Mouse (Mus musculus): ENCODE measurements around the gene Zxdc. TPM values are rescaled to one million over a fixed set of nuclear protein-coding genes. Genes with fewer than 3 reads are reported as not detected.

Zxdc gene
- polyA plus RNA-seq, 1 experiment from 2014 or later, result 5.5 TPM

DNA sequence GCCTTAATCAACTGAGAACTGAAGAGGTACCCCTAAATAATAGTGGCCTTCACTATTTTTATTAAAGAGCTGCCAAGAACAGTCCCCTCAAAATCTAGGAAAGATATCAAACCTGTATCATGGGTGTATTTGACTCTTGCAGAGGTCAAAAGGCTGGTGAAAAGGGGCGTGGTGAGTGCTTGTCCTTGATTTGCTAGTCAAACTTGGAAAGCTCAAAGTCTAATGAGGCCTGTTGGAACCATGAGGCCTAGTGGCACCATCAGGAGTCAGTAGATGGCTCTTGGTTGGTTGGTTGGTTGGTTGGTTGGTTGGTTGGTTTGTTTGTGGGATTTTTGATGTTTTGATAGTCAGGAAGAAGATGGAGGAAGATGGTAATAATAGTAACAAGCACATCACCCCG lies 26.5 kb downstream of the Zxdc start:
- DNase-seq (ENCODE audit: low spot score), result no peak
- WGBS, result 93% methylated on average over 2 of the region's 2 CpGs
- Histone ChIP-seq H3K27me3 (ENCODE audit: insufficient read depth, poor library complexity, severe bottlenecking) (no peaks in the 10 kb centered on the region), H3K4me3 (no peak overlapping the region), H3K27ac (no peak overlapping the region), H3K9me3 (no peaks in the 10 kb centered on the region), H3K36me3 (peaks cover 36% of the 10 kb centered on the region), H3K4me1 (0 out of 2 replicates have a peak, but pooled peaks cover 5% of the 10 kb centered on the region)

DNA sequence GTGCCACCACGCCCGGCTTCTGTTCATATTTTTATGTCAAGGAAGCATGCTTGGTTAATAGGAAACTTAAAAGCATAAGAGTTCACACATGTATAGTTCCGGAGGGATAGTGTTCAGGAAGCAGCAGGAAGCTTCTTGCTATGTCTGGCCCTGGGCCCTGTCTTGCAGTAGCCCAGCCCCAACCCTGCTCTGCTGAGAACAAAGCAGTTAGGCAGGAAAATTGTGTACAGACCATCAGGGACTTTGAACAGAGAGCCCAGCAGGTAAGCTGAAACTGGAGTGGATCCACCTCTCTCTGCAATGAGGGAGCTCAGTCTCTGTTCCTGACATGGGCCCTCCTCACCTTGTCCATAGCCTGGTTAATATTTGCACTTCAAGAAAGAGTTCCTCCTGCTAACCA lies 28.0 kb downstream of the Zxdc start:
- Histone ChIP-seq H3K9me3 (no peaks in the 10 kb centered on the region), H3K27me3 (ENCODE audit: insufficient read depth, poor library complexity, severe bottlenecking) (no peaks in the 10 kb centered on the region), H3K4me1 (0 out of 2 replicates have a peak, but pooled peaks cover 5% of the 10 kb centered on the region), H3K4me3 (no peak overlapping the region), H3K36me3 (peaks cover 39% of the 10 kb centered on the region), H3K27ac (no peak overlapping the region)
- no peak for DNase-seq (ENCODE audit: low spot score)
- 93% methylated on average over 3 of the region's 3 CpGs for WGBS

DNA sequence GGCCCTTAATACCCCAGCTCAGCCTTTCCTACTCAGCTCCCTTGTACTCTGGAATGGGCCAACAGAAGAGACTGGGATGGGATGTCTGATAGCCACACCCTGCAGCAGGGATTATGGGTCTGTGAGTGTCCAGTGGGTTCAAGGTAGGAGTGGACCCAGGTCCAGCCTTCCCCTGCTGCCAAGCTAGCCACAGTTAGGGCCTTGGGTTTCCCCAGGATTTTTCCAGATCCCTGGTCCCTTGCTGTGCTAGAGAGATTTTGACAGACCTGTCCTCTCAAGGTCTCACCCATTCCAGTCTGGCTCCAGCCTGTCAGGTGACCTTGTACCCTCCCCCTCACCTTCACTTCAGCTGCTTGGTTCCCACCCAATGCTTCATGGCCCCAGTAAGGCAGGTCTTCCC lies 39.3 kb downstream of the Zxdc start:
- DNase-seq (ENCODE audit: low spot score), result peak; percentile 70

DNA sequence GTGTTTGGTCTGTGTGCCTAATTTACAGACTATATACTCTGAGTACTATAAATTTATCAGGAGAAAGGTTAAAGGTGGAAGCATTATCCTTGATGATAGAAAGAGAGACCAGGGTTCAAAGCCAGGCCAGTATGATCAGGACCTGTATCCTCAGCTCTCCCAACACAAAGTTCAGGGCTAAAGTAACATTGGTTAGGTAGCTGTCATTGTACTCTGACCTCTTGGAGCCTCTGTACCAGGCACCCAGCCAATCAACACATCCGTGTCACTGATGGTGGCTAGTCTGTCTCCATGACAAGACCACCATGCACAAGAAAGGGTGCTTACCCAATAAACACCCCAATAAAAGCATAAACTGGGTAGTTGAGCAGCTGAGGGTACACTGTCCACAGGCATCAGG lies 41.7 kb downstream of the Zxdc start:
- H3K36me3 ChIP-seq, result no peaks in the 10 kb centered on the region
- no peak overlapping the region for H3K4me3 ChIP-seq
- 82% methylated on average over 1 of the region's 1 CpGs for WGBS
- no peaks in the 10 kb centered on the region for H3K9me3 ChIP-seq
- no peak for DNase-seq (ENCODE audit: low spot score)
- no peak overlapping the region for H3K27ac ChIP-seq
- H3K27me3 ChIP-seq (ENCODE audit: insufficient read depth, poor library complexity, severe bottlenecking), result no peaks in the 10 kb centered on the region
- no peaks in the 10 kb centered on the region for H3K4me1 ChIP-seq

More for the DNA sequence above, 39.3 kb downstream of the Zxdc start:
- Histone ChIP-seq H3K4me3 (no peak overlapping the region), H3K27ac (no peak overlapping the region), H3K4me1 (no peaks in the 10 kb centered on the region), H3K9me3 (no peaks in the 10 kb centered on the region), H3K27me3 (ENCODE audit: insufficient read depth, poor library complexity, severe bottlenecking) (no peaks in the 10 kb centered on the region), H3K36me3 (peaks cover 3% of the 10 kb centered on the region; the same call in 1 of the 2 replicates)

DNA sequence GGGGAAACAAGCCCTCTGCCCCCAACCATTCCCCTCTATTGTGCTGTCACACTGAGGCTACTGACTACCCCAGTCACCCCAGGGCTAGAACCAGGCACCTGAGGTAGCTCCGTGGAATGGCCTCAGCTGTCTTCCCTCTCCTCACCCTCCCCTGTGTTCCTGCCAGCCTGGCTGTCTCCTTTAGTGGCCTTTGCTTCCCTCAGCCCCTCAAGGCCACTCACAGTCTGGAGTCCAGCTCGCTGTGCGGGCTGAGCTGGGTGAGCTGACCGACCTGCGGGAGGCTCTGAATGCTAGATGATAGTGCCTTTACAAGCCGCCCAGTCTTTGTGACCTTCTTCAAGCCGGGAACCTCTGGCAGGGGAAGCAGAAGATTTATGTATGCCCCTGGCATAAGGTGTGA lies 42.6 kb downstream of the Zxdc start:
- Histone ChIP-seq H3K36me3 (no peaks in the 10 kb centered on the region), H3K4me3 (no peak overlapping the region), H3K27ac (no peak overlapping the region), H3K4me1 (no peaks in the 10 kb centered on the region), H3K27me3 (ENCODE audit: insufficient read depth, poor library complexity, severe bottlenecking) (peaks cover 4% of the 10 kb centered on the region; the same call in 1 of the 2 replicates), H3K9me3 (no peaks in the 10 kb centered on the region)
- WGBS, result 70% methylated on average over 7 of the region's 7 CpGs
- no peak for DNase-seq (ENCODE audit: low spot score)

DNA sequence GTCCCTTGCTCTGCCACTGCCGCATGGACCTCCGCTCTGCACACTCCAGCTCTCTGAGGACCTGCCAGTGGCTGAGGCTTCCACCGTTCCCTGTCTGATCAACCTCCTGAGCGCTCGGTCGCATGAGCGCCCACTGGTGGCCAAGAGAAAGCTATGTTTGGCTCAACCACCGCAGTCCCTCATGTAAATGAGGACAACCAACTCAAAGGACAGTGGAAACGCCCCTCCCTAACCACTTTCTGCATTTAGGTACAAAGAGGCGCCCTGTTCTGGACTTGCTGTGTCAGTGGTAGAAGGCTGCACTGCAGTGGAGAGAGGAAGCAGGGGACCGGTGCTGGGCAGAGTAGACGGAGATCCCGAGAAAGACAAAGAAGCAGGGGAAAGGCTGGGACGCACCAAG lies 53.3 kb downstream of the Zxdc start:
- Histone ChIP-seq H3K27ac (peak overlapping the region; percentile 30; the same call in 1 of the 2 replicates), H3K36me3 (no peaks in the 10 kb centered on the region), H3K9me3 (no peaks in the 10 kb centered on the region), H3K4me1 (peaks cover 14% of the 10 kb centered on the region), H3K27me3 (ENCODE audit: insufficient read depth, poor library complexity, severe bottlenecking) (peaks cover 15% of the 10 kb centered on the region), H3K4me3 (peak overlapping the region; percentile 48)
- peak; percentile 89 for DNase-seq (ENCODE audit: low spot score)
- WGBS, result 5% methylated on average over 14 of the region's 14 CpGs

DNA sequence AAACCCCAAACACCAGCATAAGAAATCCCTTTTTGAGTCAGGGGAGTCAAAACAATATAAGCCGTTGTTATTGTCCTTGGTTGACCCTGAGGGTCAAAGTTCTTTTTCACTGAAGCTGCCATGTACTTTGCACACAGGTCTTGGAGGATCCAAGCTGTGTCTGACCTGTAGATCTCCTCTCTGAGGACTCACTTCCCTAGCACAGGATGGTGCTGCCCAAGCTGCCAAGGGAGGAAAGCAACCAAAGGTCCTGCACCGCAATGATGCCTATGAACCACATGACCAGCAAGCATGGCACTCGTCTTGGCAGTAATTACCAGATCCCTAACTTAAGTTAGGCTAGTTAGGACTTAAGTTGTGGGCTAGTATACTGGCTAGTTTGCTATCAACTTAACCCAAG lies 56.1 kb downstream of the Zxdc start:
- Histone ChIP-seq H3K9me3 (no peaks in the 10 kb centered on the region), H3K36me3 (no peaks in the 10 kb centered on the region), H3K4me1 (peaks cover 15% of the 10 kb centered on the region), H3K27ac (no peak overlapping the region), H3K27me3 (ENCODE audit: insufficient read depth, poor library complexity, severe bottlenecking) (peaks cover 22% of the 10 kb centered on the region), H3K4me3 (no peak overlapping the region)
- no peak for DNase-seq (ENCODE audit: low spot score)
- 86% methylated on average over 3 of the region's 3 CpGs for WGBS

DNA sequence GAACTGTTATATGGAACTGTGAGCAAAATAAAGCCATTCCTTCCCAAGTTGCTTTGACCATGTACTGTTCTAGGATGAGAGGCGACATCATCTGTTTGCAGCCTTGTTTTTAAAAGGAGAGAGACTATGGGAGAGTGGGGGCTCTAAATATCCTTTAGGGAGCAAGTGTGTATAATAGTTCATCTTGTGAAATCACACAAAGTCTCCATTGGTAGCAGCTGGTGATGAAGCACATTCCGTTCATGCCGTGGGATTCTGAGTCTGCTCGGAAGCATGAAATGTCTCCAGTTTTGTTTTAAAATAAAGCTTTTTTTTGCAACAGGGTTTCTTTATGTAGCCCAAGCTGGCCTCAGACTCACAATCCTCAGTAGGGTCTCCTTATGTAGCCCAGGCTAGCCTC lies 56.7 kb downstream of the Zxdc start:
- Histone ChIP-seq H3K36me3 (no peaks in the 10 kb centered on the region), H3K27ac (no peak overlapping the region), H3K4me1 (peaks cover 15% of the 10 kb centered on the region), H3K9me3 (no peaks in the 10 kb centered on the region), H3K27me3 (ENCODE audit: insufficient read depth, poor library complexity, severe bottlenecking) (peaks cover 22% of the 10 kb centered on the region), H3K4me3 (no peak overlapping the region)
- WGBS, result 81% methylated on average over 4 of the region's 4 CpGs
- no peak for DNase-seq (ENCODE audit: low spot score)

DNA sequence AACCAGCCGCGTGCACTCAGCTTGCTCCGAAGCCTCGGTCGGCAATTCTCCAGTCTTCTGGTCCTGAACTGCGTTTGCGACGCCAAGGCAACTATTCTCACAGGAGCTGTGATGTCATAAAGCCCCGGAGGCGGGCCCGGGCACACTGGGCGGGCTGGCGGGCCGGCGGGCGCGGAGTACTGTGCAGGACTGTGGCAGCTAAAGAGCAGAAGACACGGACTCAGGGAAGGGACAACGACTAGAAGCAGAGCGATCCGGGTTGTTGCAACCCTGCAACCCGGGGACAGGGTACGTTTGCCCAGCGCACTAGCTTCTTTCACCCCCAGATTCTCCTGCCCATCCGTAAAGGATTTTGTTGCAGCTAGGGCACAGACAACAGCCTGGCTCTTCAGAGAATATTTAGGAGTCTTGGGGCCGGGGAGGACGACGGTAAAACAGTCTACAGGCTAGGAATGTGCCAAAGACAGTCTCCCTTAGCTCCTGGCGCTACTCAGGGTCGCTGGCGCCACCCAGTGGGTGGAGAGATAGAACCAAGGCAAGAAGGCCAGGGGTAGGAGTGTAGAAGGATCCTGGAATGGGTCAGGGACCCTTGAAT lies 59.2 kb downstream of the Zxdc start, which contains the start of gene Cfap100:
Gene Cfap100 (minus strand): TSS at position 418 of the 595 bp plus-strand sequence.
- Histone ChIP-seq H3K4me1 (peaks cover 9% of the 10 kb centered on the region), H3K27me3 (ENCODE audit: insufficient read depth, poor library complexity, severe bottlenecking) (peaks cover 22% of the 10 kb centered on the region), H3K9me3 (no peaks in the 10 kb centered on the region), H3K27ac (peak within 1 kb of the TSS; percentile 7), H3K36me3 (no peaks in the 10 kb centered on the region), H3K4me3 (peak within 1 kb of the TSS; percentile 59)
- DNase-seq (ENCODE audit: low spot score), result peak; percentile 82
- WGBS, result under 1% methylated on average over 31 of the region's 31 CpGs

DNA sequence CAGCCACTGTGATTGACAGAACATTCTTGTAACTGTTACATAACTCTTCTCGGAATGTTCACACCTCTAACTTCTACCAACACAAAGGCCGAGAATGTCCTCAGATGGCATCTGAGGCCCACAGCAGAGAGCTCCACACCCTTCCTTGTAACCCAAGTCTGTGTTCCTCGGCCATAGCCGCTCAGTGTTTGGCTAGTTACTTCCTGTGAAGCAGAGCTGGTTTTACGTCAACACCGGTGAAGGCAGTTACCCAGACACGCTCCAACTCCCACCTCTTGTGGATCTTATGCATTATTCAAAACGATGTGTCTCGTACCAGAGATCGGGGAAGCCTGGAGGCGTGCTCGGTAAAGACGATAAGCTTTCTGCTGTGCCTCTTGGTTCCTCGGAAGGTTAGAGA lies 60.6 kb downstream of the Zxdc start:
- WGBS, result 76% methylated on average over 14 of the region's 14 CpGs
- Histone ChIP-seq H3K36me3 (no peaks in the 10 kb centered on the region), H3K4me3 (no peak overlapping the region), H3K27ac (no peak overlapping the region), H3K9me3 (no peaks in the 10 kb centered on the region), H3K27me3 (ENCODE audit: insufficient read depth, poor library complexity, severe bottlenecking) (peaks cover 22% of the 10 kb centered on the region), H3K4me1 (peaks cover 9% of the 10 kb centered on the region)
- DNase-seq (ENCODE audit: low spot score), result peak; percentile 65

DNA sequence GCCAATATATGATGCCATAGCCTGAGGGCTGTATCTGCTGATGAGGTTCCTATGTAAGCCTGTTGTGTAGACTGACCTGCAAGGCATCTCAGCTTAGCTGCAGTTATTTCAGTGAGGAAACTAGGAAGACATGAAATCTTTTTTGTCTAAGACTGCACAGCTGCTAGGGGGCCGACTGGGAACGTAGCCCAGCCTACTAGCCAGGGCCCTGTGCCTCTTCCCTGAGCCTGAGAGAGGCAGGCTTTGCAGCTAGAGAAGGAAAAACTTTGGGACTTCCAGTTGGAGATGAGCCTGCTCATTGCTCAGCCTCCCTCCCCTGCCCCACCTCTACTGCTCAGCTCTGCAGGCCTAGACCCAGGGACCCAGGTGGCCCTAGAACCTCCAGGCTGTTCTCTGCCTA lies 62.2 kb downstream of the Zxdc start:
- Histone ChIP-seq H3K4me3 (no peak overlapping the region), H3K9me3 (no peaks in the 10 kb centered on the region), H3K27me3 (ENCODE audit: insufficient read depth, poor library complexity, severe bottlenecking) (peaks cover 17% of the 10 kb centered on the region), H3K36me3 (no peaks in the 10 kb centered on the region), H3K27ac (no peak overlapping the region), H3K4me1 (peaks cover 9% of the 10 kb centered on the region)
- DNase-seq (ENCODE audit: low spot score), result no peak
- 75% methylated on average over 2 of the region's 2 CpGs for WGBS

DNA sequence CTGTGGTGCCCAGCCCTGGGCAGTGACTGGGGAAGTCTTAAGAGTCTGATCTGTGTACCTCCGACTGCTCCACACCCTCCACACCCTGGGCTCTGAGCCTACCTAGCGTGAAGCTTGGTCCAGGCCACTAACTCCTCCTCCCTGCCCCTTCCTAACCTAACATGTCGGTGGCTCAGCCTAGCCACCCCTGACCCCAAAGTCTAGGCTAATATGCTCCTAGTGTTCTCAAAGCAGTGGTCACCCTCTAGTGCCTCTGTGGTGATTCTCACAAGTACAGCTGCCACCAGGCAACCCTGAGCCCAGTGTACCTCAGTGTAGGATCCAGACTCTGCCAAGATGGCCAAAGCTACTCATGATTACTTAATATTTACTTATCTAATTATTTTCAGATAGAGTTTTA lies 65.4 kb downstream of the Zxdc start:
- Histone ChIP-seq H3K4me3 (no peak overlapping the region), H3K27me3 (ENCODE audit: insufficient read depth, poor library complexity, severe bottlenecking) (0 out of 2 replicates have a peak, but pooled peaks cover 3% of the 10 kb centered on the region), H3K36me3 (no peaks in the 10 kb centered on the region), H3K27ac (no peak overlapping the region), H3K4me1 (no peaks in the 10 kb centered on the region), H3K9me3 (no peaks in the 10 kb centered on the region; the same call in 1 of the 2 replicates)
- no peak for DNase-seq (ENCODE audit: low spot score)
- 61% methylated on average over 3 of the region's 3 CpGs for WGBS

DNA sequence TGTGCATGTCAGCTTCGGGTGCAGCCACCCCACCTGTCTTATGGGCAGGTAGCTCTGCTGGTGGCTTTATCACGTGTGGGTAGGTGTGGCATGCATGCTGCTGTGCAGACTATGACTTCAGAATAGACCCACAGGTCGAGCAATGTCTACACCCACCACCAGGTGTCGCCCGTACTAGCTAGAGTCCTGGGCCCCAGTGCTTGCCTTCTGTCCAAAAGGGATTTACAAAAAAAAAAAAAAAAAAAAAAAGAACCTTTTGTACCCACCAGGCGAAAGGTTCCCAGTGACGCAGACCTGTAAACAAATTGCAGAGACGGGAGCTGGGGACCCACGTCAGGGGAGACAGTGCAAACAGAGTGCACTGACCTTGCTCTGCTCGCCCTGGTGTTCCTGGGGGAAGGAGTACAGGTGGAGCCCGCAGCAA lies 65.9 kb downstream of the Zxdc start:
- WGBS, result 17% methylated on average over 11 of the region's 11 CpGs
- H3K36me3 ChIP-seq, result no peaks in the 10 kb centered on the region
- 0 out of 2 replicates have a peak, but pooled peaks cover 3% of the 10 kb centered on the region for H3K27me3 ChIP-seq (ENCODE audit: insufficient read depth, poor library complexity, severe bottlenecking)
- no peaks in the 10 kb centered on the region for H3K4me1 ChIP-seq
- H3K27ac ChIP-seq, result no peak overlapping the region
- H3K9me3 ChIP-seq, result no peaks in the 10 kb centered on the region; the same call in 1 of the 2 replicates
- peak; percentile 80 for DNase-seq (ENCODE audit: low spot score)
- no peak overlapping the region for H3K4me3 ChIP-seq

Measured in heart, embryonic 10.5 days (tissue).